Mouse (Mus musculus) G1E (cell line): ENCODE measurements at regions not wholly inside any gene's neighbourhood (a gene's known extent, or its start where the extent isn't known, plus 50 kb on each side); places are given as distances from the start of the nearest gene placed in this dataset.

ENCODE experiments used
- ATAC-seq: 2 replicates; pipeline ENCODE4 v1.8.0; 2016; ENCODE audit warnings: mild to moderate bottlenecking; ENCODE audit not compliant: insufficient number of reproducible peaks, poor library complexity, low FRiP score, severe bottlenecking; ENCODE audit errors: extremely low read depth
- DNase-seq: peaks from one replicate; pipeline ENCODE4 v3.0.0; 2012; ENCODE audit warnings: low spot score
- H3K27me3 ChIP-seq: 2 replicates; pipeline ENCODE4 v1.6.1; 2012; ENCODE audit warnings: mild to moderate bottlenecking, low read length, inconsistent platforms; ENCODE audit not compliant: insufficient read depth
- H3K36me3 ChIP-seq: replicated peaks from 2 replicates; pipeline ENCODE3; 2012; ENCODE audit warnings: mild to moderate bottlenecking, inconsistent platforms
- H3K4me1 ChIP-seq: 2 replicates; pipeline ENCODE4 v1.6.1; 2012; ENCODE audit warnings: low read depth, low read length, inconsistent platforms, mixed read lengths; ENCODE audit not compliant: insufficient read depth
- H3K4me3 ChIP-seq: 2 replicates; pipeline ENCODE4 v1.5.1; 2012; ENCODE audit warnings: low read depth, mild to moderate bottlenecking, inconsistent platforms, low read length, moderate library complexity, mixed read lengths
- H3K9me3 ChIP-seq: replicated peaks from 2 replicates; pipeline ENCODE4 v1.6.1; 2012; ENCODE audit warnings: inconsistent platforms
- CTCF ChIP-seq: IDR thresholded peaks from 2 replicates; pipeline ENCODE4 v1.5.1; 2012; ENCODE audit warnings: low read depth, low read length, inconsistent platforms, mixed read lengths
- GATA1 ChIP-seq: IDR thresholded peaks from 2 replicates; pipeline ENCODE4 v1.6.1; 2012; ENCODE audit warnings: borderline replicate concordance, low read length, inconsistent platforms, mixed read lengths
- GATA2 ChIP-seq: IDR thresholded peaks from 2 replicates; pipeline ENCODE4 v1.6.1; 2012; ENCODE audit warnings: low read depth, low read length, inconsistent platforms, borderline replicate concordance
- POLR2AphosphoS5 ChIP-seq: IDR thresholded peaks from 2 replicates; pipeline ENCODE4 v1.6.1; 2012; ENCODE audit warnings: low read depth, low read length, inconsistent platforms; ENCODE audit not compliant: insufficient replicate concordance
- TAL1 ChIP-seq: conservative IDR thresholded peaks from 2 replicates; pipeline ENCODE4 v1.6.1; 2012; ENCODE audit warnings: low read depth, low read length, inconsistent platforms, mixed read lengths

GRCm38 (mm10) chr19:15167184-15167583 is 569.3 kb upstream of the Tle4 start:
- Histone ChIP-seq H3K27me3 (no peaks in the 10 kb centered on the region), H3K9me3 (no peaks in the 10 kb centered on the region), H3K4me1 (no peaks in the 10 kb centered on the region), H3K36me3 (no peaks in the 10 kb centered on the region), H3K4me3 (no peak overlapping the region)
- DNase-seq (no peak), ATAC-seq (no peak)
- TF ChIP-seq POLR2AphosphoS5 (no peak), GATA1 (no peak), GATA2 (no peak), CTCF (no peak), TAL1 (no peak)

GRCm38 (mm10) chr19:15160641-15161040 is 562.8 kb upstream of the Tle4 start:
- TF ChIP-seq TAL1: no peak
- no peak for TF ChIP-seq GATA1
- no peak for TF ChIP-seq GATA2
- no peak for TF ChIP-seq POLR2AphosphoS5
- no peak for TF ChIP-seq CTCF
- DNase-seq: no peak
- Histone ChIP-seq H3K4me1 (no peaks in the 10 kb centered on the region), H3K36me3 (no peaks in the 10 kb centered on the region), H3K27me3 (no peaks in the 10 kb centered on the region), H3K4me3 (no peak overlapping the region), H3K9me3 (no peaks in the 10 kb centered on the region)
- ATAC-seq: no peak

GRCm38 (mm10) chr19:15158653-15159052 is 560.8 kb upstream of the Tle4 start:
- Histone ChIP-seq H3K9me3 (no peaks in the 10 kb centered on the region), H3K27me3 (no peaks in the 10 kb centered on the region), H3K4me3 (no peak overlapping the region), H3K36me3 (no peaks in the 10 kb centered on the region), H3K4me1 (no peaks in the 10 kb centered on the region)
- ATAC-seq (no peak), DNase-seq (no peak)
- TF ChIP-seq GATA1 (no peak), POLR2AphosphoS5 (no peak), GATA2 (no peak), CTCF (no peak), TAL1 (no peak)

- DNase-seq (no peak), ATAC-seq (no peak)
- Histone ChIP-seq H3K4me1 (no peaks in the 10 kb centered on the region), H3K4me3 (no peak overlapping the region), H3K36me3 (no peaks in the 10 kb centered on the region), H3K9me3 (no peaks in the 10 kb centered on the region), H3K27me3 (no peaks in the 10 kb centered on the region)
- TF ChIP-seq TAL1 (no peak), POLR2AphosphoS5 (no peak), CTCF (no peak), GATA2 (no peak), GATA1 (no peak)
Observed at GRCm38 (mm10) chr19:15158177-15158576, 560.3 kb upstream of the Tle4 start.

- TF ChIP-seq GATA1: no peak
- TF ChIP-seq CTCF: no peak
- TF ChIP-seq POLR2AphosphoS5: no peak
- no peak for TF ChIP-seq TAL1
- TF ChIP-seq GATA2: no peak
- ATAC-seq (no peak), DNase-seq (no peak)
- no peaks in the 10 kb centered on the region for H3K9me3 ChIP-seq
- no peaks in the 10 kb centered on the region for H3K27me3 ChIP-seq
- no peaks in the 10 kb centered on the region for H3K36me3 ChIP-seq
- no peaks in the 10 kb centered on the region for H3K4me1 ChIP-seq
- no peak overlapping the region for H3K4me3 ChIP-seq
Observed at GRCm38 (mm10) chr19:15154693-15155092, 556.8 kb upstream of the Tle4 start.

GRCm38 (mm10) chr19:15146325-15146724 is 548.5 kb upstream of the Tle4 start:
- ATAC-seq (no peak), DNase-seq (no peak)
- Histone ChIP-seq H3K27me3 (no peaks in the 10 kb centered on the region), H3K4me1 (no peaks in the 10 kb centered on the region), H3K4me3 (no peak overlapping the region), H3K9me3 (no peaks in the 10 kb centered on the region), H3K36me3 (no peaks in the 10 kb centered on the region)
- TF ChIP-seq POLR2AphosphoS5: no peak
- TF ChIP-seq GATA1: no peak
- TF ChIP-seq GATA2: no peak
- TF ChIP-seq TAL1: no peak
- TF ChIP-seq CTCF: no peak

- no peak for ATAC-seq
- no peak overlapping the region for H3K4me3 ChIP-seq
Observed at GRCm38 (mm10) chr19:15127122-15127521, 529.3 kb upstream of the Tle4 start.

More at GRCm38 (mm10) chr19:15127122-15127521, 529.3 kb upstream of the Tle4 start:
- Histone ChIP-seq H3K36me3 (no peaks in the 10 kb centered on the region), H3K4me1 (no peaks in the 10 kb centered on the region), H3K27me3 (no peaks in the 10 kb centered on the region), H3K9me3 (no peaks in the 10 kb centered on the region)
- TF ChIP-seq GATA1 (no peak), TAL1 (no peak), CTCF (no peak), POLR2AphosphoS5 (no peak), GATA2 (no peak)
- DNase-seq: no peak
